In the genomic region with DNA sequence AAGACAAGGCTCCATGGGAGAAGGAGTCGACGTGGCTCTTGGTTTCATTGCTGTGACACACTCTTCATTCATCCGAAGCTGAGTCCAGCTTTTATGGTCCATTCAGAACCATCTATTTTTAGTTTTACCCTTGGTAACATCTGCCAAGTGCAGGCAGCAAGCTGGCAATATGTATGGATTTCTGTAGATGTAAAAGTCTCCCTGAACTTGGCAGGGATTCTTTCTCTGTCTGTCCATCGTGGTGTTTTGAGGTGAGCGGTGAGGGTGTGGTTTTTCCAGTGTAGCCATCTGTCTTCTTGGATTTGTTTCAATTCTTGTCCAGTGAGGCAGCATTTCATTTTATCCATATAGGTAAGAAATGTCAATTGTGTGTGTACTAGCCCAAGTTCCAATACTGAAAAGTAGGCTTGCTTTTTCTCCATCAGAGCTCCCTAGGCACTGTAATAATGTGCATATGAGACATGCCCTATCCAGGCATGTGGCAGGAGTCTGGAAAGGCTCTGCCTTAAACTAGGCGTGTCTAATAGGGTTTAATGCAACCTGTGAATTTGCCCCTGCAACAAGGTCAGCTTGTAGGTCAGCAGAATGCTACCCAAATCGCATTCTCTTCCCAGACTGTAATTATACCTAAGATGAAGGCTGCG, we compare ENCODE assay signal across 24 mouse cellular contexts.
A peak's percentile ranks its signal among the peaks of the same experiment; 100 is the strongest.
DNase-seq lines count a peak whose midpoint lies in the region; ATAC-seq lines count a peak whose summit lies in the region.
"Had no signal": no experiment of that assay in that cellular context is flagged by ENCODE, and none has a peak within 500 bp of the region (broad histone marks: within the 10 kb centered on the region; RNA-seq: fewer than 3 reads in every experiment).

No protein-coding gene starts in this region.

- H3K27ac ChIP-seq in neural tube, embryonic 15.5 days (replicated peaks): no peak overlapping the region
- H3K27ac ChIP-seq: forebrain, embryonic 10.5 days; heart, embryonic 10.5 days; hindbrain, embryonic 15.5 days; kidney, embryonic 15.5 days; limb, embryonic 12.5 days had no signal

- 79% methylated on average over 8 of the region's 8 CpGs for WGBS in neural tube, embryonic 15.5 days

- no peak for ATAC-seq in neural tube, embryonic 15.5 days (ENCODE audit: low FRiP score)
- ATAC-seq: forebrain, postnatal 0 days; intestine, embryonic 16.5 days; Patski had no signal

- DNase-seq in embryo, embryonic 10.5 days (ENCODE audit: low spot score): peak; percentile 15
- DNase-seq in embryo, embryonic 9.5 days (ENCODE audit: extremely low spot score): no peak
- peak; percentile 79 for DNase-seq in NIH3T3 (ENCODE audit: low read depth)
- peak; percentile 60 for DNase-seq in cerebellum, adult 9-10 months
- DNase-seq in mesoderm, embryonic 11.5 days (ENCODE audit: low read depth, low spot score): peak; percentile 12
- DNase-seq in layer of hippocampus, adult 9-10 months (ENCODE audit: low spot score): no peak
- DNase-seq in thymus, postnatal 10 days (ENCODE audit: low spot score in 2 of 2): no peak
- DNase-seq: adrenal gland, adult 2 months; forebrain, postnatal 0 days; kidney, postnatal 36 days; lung, adult 18-20 months; lung, postnatal 10 days; right cerebral cortex, postnatal 14 days; thymus, postnatal 25 days had no signal

- H3K4me3 ChIP-seq in neural tube, embryonic 15.5 days (replicated peaks): no peak overlapping the region
- H3K4me3 ChIP-seq: forebrain, embryonic 10.5 days; heart, embryonic 10.5 days; hindbrain, embryonic 15.5 days; kidney, embryonic 15.5 days; limb, embryonic 12.5 days had no signal

- H3K9ac ChIP-seq in neural tube, embryonic 15.5 days (replicated peaks): no peak overlapping the region
- H3K9ac ChIP-seq: forebrain, postnatal 0 days; hindbrain, embryonic 15.5 days; kidney, embryonic 15.5 days; limb, embryonic 12.5 days had no signal

- no peaks in the 10 kb centered on the region for H3K9me3 ChIP-seq in neural tube, embryonic 15.5 days (replicated peaks)
- H3K9me3 ChIP-seq: forebrain, embryonic 10.5 days; heart, embryonic 10.5 days; hindbrain, embryonic 15.5 days; kidney, embryonic 15.5 days; limb, embryonic 12.5 days had no signal

- H3K27me3 ChIP-seq in neural tube, embryonic 15.5 days (replicated peaks): no peaks in the 10 kb centered on the region
- H3K27me3 ChIP-seq: hindbrain, embryonic 15.5 days; kidney, embryonic 15.5 days; limb, embryonic 12.5 days; Patski had no signal

- H3K36me3 ChIP-seq in neural tube, embryonic 15.5 days: no peaks in the 10 kb centered on the region
- H3K36me3 ChIP-seq: forebrain, embryonic 10.5 days; heart, embryonic 10.5 days; hindbrain, embryonic 15.5 days; kidney, embryonic 15.5 days; limb, embryonic 12.5 days had no signal

- H3K4me1 ChIP-seq in neural tube, embryonic 15.5 days: no peaks in the 10 kb centered on the region
- H3K4me1 ChIP-seq: heart, embryonic 10.5 days; hindbrain, embryonic 15.5 days; kidney, embryonic 15.5 days; limb, embryonic 12.5 days had no signal

- no peak overlapping the region for H3K4me2 ChIP-seq in neural tube, embryonic 15.5 days
- H3K4me2 ChIP-seq: hindbrain, embryonic 15.5 days; kidney, embryonic 15.5 days; limb, embryonic 12.5 days; liver, embryonic 11.5 days; midbrain, embryonic 11.5 days had no signal

Comparison
In these comparisons a context has a peak if more than half of its experiments do, and no peak if none do; other contexts are left out.
1. DNase-seq: peak in embryo, embryonic 10.5 days (single experiment), NIH3T3 (single experiment), cerebellum, adult 9-10 months (single experiment) and mesoderm, embryonic 11.5 days (single experiment); none in embryo, embryonic 9.5 days (single experiment), layer of hippocampus, adult 9-10 months (single experiment) and thymus, postnatal 10 days (0 of 2).